Mouse (Mus musculus): ENCODE measurements around the gene Trim38. TPM values are rescaled to one million over a fixed set of nuclear protein-coding genes. Genes with fewer than 3 reads are reported as not detected.

The Trim38 gene
- total and polyA plus RNA-seq, 3 experiments, result 0.11 TPM; not detected in 2

DNA sequence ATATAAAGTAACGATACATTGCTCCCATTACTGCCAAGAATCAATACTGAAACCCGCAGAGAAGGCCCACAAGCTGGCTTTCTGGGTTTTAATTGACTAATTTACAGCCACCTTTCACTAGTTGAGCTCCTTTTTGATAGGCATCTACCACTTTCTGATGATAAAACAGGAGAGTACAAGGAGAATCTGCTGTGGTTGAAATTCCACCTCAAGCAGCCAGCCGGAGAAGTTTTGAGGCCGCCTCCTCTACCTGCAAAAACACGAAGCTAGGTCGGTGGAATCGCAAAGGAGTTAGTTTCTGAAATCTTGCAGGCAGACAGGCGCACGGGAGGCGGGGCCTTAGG lies 6.5 kb upstream of the Trim38 start:
- dilution Hi-C loops (cut with MboI; ENCODE audit: extremely low pct_ligation_motif_present, extremely low pct_unique_long_range_greater_than_20kb, low sequenced_read_pairs), result no loop called here
- Histone ChIP-seq H3K27me3 (replicated peaks) (no peaks in the 10 kb centered on the region), H3K4me3 (replicated peaks in 1 of 3; ENCODE audit: low read depth in 2 of 3, low read length in 2 of 3, poor library complexity in 1 of 3) (peak overlapping the region; percentile 6 to 37 (median 36)), H3K79me2 (replicated peaks; ENCODE audit: control insufficient read depth, extremely low read depth, insufficient read depth, poor library complexity, severe bottlenecking) (no peaks in the 10 kb centered on the region), H3K36me3 (replicated peaks in 1 of 2; ENCODE audit: control insufficient read depth in 1 of 2, insufficient read depth in 1 of 2, low read length in 1 of 2) (no peaks in the 10 kb centered on the region), H3K27ac (ENCODE audit: insufficient read depth, low read depth) (peak overlapping the region; percentile 88), H3K4me2 (ENCODE audit: insufficient read depth, low read depth, poor library complexity, severe bottlenecking) (peak overlapping the region; percentile 98), H3K4me1 (ENCODE audit: control insufficient read depth in 1 of 2, insufficient read depth in 2 of 2) (peaks cover 3 to 34% of the 10 kb centered on the region in 2 experiments; a peak in 3 of 4 replicates), H3K9ac (ENCODE audit: insufficient read depth, low read depth) (peak overlapping the region; percentile 99), H3K9me3 (replicated peaks; ENCODE audit: low read length) (no peaks in the 10 kb centered on the region)
- TF ChIP-seq KAT2A (IDR thresholded peaks at IDR 0.05; ENCODE audit: insufficient replicate concordance, low read length) (no peak), USF2 (conservative IDR thresholded peaks at IDR 0.05; ENCODE audit: low read depth, low read length) (no peak), TCF12 (IDR thresholded peaks at IDR 0.05; ENCODE audit: low read depth, low read length) (no peak), JUND (conservative IDR thresholded peaks at IDR 0.05; ENCODE audit: low read depth, low read length) (no peak), MAZ (IDR thresholded peaks at IDR 0.05; ENCODE audit: low read depth, low read length) (peak; percentile 66; the same call in 1 of the 2 replicates), EP300 (IDR thresholded peaks at IDR 0.05; ENCODE audit: low read length) (no peak), CHD2 (IDR thresholded peaks at IDR 0.05; ENCODE audit: low read length) (0 out of 2 replicates have a peak, but pooled peaks have one; percentile 49), RCOR1 (conservative IDR thresholded peaks at IDR 0.05; ENCODE audit: low read depth, low read length) (no peak), MAFK (IDR thresholded peaks at IDR 0.05; ENCODE audit: insufficient replicate concordance, low read length) (0 out of 2 replicates have a peak, but pooled peaks have one; percentile 36), UBTF (IDR thresholded peaks at IDR 0.05; ENCODE audit: low read depth, low read length) (no peak), IRF4 (IDR thresholded peaks at IDR 0.05; ENCODE audit: low read depth, low read length) (peak; percentile 31; the same call in 1 of the 2 replicates), MYC (IDR thresholded peaks at IDR 0.05; ENCODE audit: low read depth, low read length) (0 out of 2 replicates have a peak, but pooled peaks have one; percentile 54), NRF1 (IDR thresholded peaks at IDR 0.05; ENCODE audit: low read depth, low read length) (peak; percentile 40), HCFC1 (IDR thresholded peaks at IDR 0.05; ENCODE audit: low read depth, low read length) (no peak), USF1 (IDR thresholded peaks at IDR 0.05; ENCODE audit: low read depth, low read length) (no peak), MXI1 (IDR thresholded peaks at IDR 0.05; ENCODE audit: low read depth, low read length) (peak; percentile 50)
- no peak for DNase-seq (ENCODE audit: extremely low read depth)
- in situ Hi-C loops (cut with MboI; ENCODE audit: low pct_ligation_motif_present, low pct_unique_long_range_greater_than_20kb, low sequenced_read_pairs), result loop anchor here (25.0 kb wide), 1 partner anchor 1726 kb away; the partner anchor contains the start of genes Hist1h2ag, Hist1h2ah, Hist1h2bj and Hist1h2bk

DNA sequence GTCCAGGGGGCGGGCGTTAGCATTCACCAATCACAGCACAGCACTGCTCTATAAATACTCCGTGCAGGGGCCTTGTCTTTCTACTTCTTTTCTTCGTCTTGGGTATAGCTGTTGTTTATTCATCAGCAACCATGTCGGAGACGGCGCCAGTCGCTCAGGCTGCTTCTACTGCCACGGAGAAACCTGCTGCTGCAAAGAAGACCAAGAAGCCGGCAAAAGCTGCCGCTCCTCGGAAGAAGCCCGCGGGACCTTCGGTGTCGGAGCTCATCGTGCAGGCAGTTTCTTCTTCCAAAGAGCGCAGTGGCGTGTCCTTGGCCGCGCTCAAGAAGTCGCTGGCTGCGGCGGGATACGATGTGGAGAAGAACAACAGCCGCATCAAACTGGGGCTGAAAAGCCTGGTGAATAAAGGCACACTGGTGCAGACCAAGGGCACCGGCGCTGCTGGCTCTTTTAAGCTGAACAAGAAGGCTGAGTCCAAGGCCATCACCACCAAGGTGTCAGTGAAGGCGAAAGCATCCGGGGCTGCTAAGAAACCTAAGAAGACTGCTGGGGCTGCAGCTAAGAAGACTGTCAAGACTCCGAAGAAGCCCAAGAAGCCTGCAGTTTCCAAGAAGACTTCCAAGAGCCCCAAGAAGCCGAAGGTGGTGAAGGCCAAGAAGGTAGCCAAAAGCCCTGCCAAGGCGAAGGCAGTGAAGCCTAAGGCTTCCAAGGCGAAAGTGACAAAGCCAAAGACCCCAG lies 6.0 kb upstream of the Trim38 start, which contains the start of gene Hist1h1a:
Gene Hist1h1a, plus strand, starts transcription at position 81 of the 738 bp plus-strand sequence.
- Histone ChIP-seq H3K4me1 (ENCODE audit: control insufficient read depth in 1 of 2, insufficient read depth in 2 of 2) (peaks cover 3 to 31% of the 10 kb centered on the region in 2 experiments; a peak in 3 of 4 replicates), H3K4me2 (ENCODE audit: insufficient read depth, low read depth, poor library complexity, severe bottlenecking) (peak within 1 kb of the TSS; percentile 98), H3K9me3 (replicated peaks; ENCODE audit: low read length) (no peaks in the 10 kb centered on the region), H3K4me3 (replicated peaks in 1 of 3; ENCODE audit: low read depth in 2 of 3, low read length in 2 of 3, poor library complexity in 1 of 3) (peak within 1 kb of the TSS; percentile 6 to 59 (median 47)), H3K27me3 (replicated peaks) (no peaks in the 10 kb centered on the region), H3K27ac (ENCODE audit: insufficient read depth, low read depth) (peak within 1 kb of the TSS; percentile 88), H3K36me3 (replicated peaks in 1 of 2; ENCODE audit: control insufficient read depth in 1 of 2, insufficient read depth in 1 of 2, low read length in 1 of 2) (no peaks in the 10 kb centered on the region), H3K9ac (ENCODE audit: insufficient read depth, low read depth) (peak within 1 kb of the TSS; percentile 99), H3K79me2 (replicated peaks; ENCODE audit: control insufficient read depth, extremely low read depth, insufficient read depth, poor library complexity, severe bottlenecking) (no peaks in the 10 kb centered on the region)
- dilution Hi-C loops (cut with MboI; ENCODE audit: extremely low pct_ligation_motif_present, extremely low pct_unique_long_range_greater_than_20kb, low sequenced_read_pairs), result no loop called here
- DNase-seq (ENCODE audit: extremely low read depth), result peak; percentile 95
- in situ Hi-C loops (cut with MboI; ENCODE audit: low pct_ligation_motif_present, low pct_unique_long_range_greater_than_20kb, low sequenced_read_pairs), result loop anchor here (25.0 kb wide), 1 partner anchor 1726 kb away; the partner anchor contains the start of genes Hist1h2ag, Hist1h2ah, Hist1h2bj and Hist1h2bk
- TF ChIP-seq ZMIZ1 (IDR thresholded peaks at IDR 0.05; ENCODE audit: low read depth, low read length) (peak; percentile 100), JUND (conservative IDR thresholded peaks at IDR 0.05; ENCODE audit: low read depth, low read length) (no peak), TCF12 (IDR thresholded peaks at IDR 0.05; ENCODE audit: low read depth, low read length) (peak; percentile 86), E2F4 (IDR thresholded peaks at IDR 0.05; ENCODE audit: insufficient replicate concordance, low read depth, low read length) (no peak), PAX5 (IDR thresholded peaks at IDR 0.05; ENCODE audit: low read length) (no peak), USF2 (conservative IDR thresholded peaks at IDR 0.05; ENCODE audit: low read depth, low read length) (peak; percentile 58; the same call in 1 of the 2 replicates), SIN3A (IDR thresholded peaks at IDR 0.05; ENCODE audit: low read length) (peak; percentile 79), ZKSCAN1 (IDR thresholded peaks at IDR 0.05; ENCODE audit: borderline replicate concordance, low read depth, low read length) (no peak), MAX (IDR thresholded peaks at IDR 0.05; ENCODE audit: low read length) (0 out of 2 replicates have a peak, but pooled peaks have one; percentile 8), UBTF (IDR thresholded peaks at IDR 0.05; ENCODE audit: low read depth, low read length) (peak; percentile 98), ELF1 (IDR thresholded peaks at IDR 0.05; ENCODE audit: low read depth, low read length) (no peak), ZNF384 (IDR thresholded peaks at IDR 0.05; ENCODE audit: low read depth, low read length) (no peak), BHLHE40 (IDR thresholded peaks at IDR 0.05; ENCODE audit: low read depth, low read length) (no peak), NELFE (IDR thresholded peaks at IDR 0.05; ENCODE audit: low read depth, low read length) (peak; percentile 100), NRF1 (IDR thresholded peaks at IDR 0.05; ENCODE audit: low read depth, low read length) (0 out of 2 replicates have a peak, but pooled peaks have one; percentile 4), ZC3H11A (IDR thresholded peaks at IDR 0.05; ENCODE audit: low read depth, low read length) (no peak), RCOR1 (conservative IDR thresholded peaks at IDR 0.05; ENCODE audit: low read depth, low read length) (peak; percentile 23; the same call in 1 of the 2 replicates), CTCF (conservative IDR thresholded peaks at IDR 0.05 in 1 of 2, IDR thresholded peaks at IDR 0.05 in 1 of 2; ENCODE audit: low read depth in 2 of 2, low read length in 2 of 2) (no peak), IRF4 (IDR thresholded peaks at IDR 0.05; ENCODE audit: low read depth, low read length) (peak; percentile 5; the same call in 1 of the 2 replicates), POLR2AphosphoS2 (IDR thresholded peaks at IDR 0.05; ENCODE audit: low read depth, low read length) (peak; percentile 92), MAFK (IDR thresholded peaks at IDR 0.05; ENCODE audit: insufficient replicate concordance, low read length) (no peak)
